Mouse (Mus musculus): ENCODE results near the gene Rab3ip.

DNA sequence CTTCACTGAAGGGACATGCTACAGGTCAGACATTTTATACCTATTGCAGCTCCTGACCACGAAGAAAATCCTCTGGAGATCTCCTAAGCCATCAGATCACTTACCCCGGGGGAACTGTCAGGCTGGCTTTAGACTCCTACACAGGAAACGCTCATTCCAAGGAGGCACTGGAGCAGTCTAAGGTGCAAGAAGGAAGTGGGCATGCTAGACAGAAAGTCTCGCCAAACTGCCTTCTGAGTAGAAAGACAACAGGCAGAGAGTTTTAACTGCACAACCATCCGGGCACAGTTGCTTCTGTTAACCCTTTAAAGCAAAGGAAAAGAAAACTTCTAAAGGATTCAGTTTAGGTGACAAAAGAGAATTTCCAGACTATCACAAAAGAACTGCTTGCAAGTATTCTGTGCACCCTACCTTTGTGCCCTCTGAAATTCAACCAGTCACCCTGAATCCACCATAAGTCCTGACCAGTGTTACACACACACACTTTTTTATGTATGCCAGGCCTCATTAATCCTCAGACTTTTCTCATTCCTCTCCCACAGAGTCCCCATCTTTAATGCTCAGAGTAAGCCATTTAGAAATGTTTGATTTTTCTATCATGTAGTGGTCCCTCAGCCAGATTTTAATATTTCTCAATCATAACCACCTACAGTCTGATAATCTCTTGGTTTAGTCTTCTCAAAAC lies 7.4 kb upstream of the Rab3ip start:
- TF ChIP-seq POLR2A (IDR thresholded peaks at IDR 0.05; ENCODE audit: control insufficient read depth, extremely low read depth, insufficient read depth, low read length, poor library complexity), result no peak
- no peak for TF ChIP-seq CTCF (IDR thresholded peaks at IDR 0.05; ENCODE audit: borderline replicate concordance, control insufficient read depth, extremely low read depth, insufficient read depth, low read length, poor library complexity)
